Mouse (Mus musculus) lung, embryonic 16.5 days (tissue): ENCODE measurements around the gene Cep164. TPM values are rescaled to one million over a fixed set of nuclear protein-coding genes. Genes with fewer than 3 reads are reported as not detected.

ENCODE experiments used
- ATAC-seq: fragments of 200-750 bp; cut with Nextera tagmentation; 2 replicates; pipeline ENCODE4 v1.8.0; 2017; ENCODE audit warnings: low read depth, mild to moderate bottlenecking, moderate library complexity
- H3K27ac ChIP-seq: fragments of 300-500 bp; sonication (generic); 2 replicates; pipeline ENCODE4 v1.5.1; 2014; ENCODE audit warnings: mild to moderate bottlenecking, control low read depth, low read length
- H3K27me3 ChIP-seq: fragments of 300-500 bp; sonication (generic); 2 replicates; pipeline ENCODE4 v1.6.1; 2014; ENCODE audit warnings: low read depth, low read length, mixed read lengths; ENCODE audit not compliant: control insufficient read depth, insufficient read depth
- H3K36me3 ChIP-seq: fragments of 300-500 bp; sonication (generic); 2 replicates; pipeline ENCODE4 v1.6.1; 2014; ENCODE audit warnings: low read length; ENCODE audit not compliant: control insufficient read depth, insufficient read depth
- H3K4me1 ChIP-seq: fragments of 300-500 bp; sonication (generic); replicated peaks from 2 replicates; pipeline ENCODE4 v1.6.1; 2014; ENCODE audit warnings: low read length, mixed read lengths; ENCODE audit not compliant: control insufficient read depth, insufficient read depth
- H3K4me2 ChIP-seq: fragments of 300-500 bp; sonication (generic); 2 replicates; pipeline ENCODE4 v1.6.1; 2014; ENCODE audit warnings: low read depth, low read length, control low read depth
- H3K4me3 ChIP-seq: fragments of 300-500 bp; sonication (generic); 2 replicates; pipeline ENCODE4 v1.5.1; 2014; ENCODE audit warnings: mild to moderate bottlenecking, low read length, control low read depth
- H3K9ac ChIP-seq: fragments of 300-500 bp; sonication (generic); 2 replicates; pipeline ENCODE4 v1.6.1; 2014; ENCODE audit warnings: low read length, control low read depth
- H3K9me3 ChIP-seq: fragments of 300-500 bp; sonication (generic); 2 replicates; pipeline ENCODE4 v1.6.1; 2016; ENCODE audit warnings: low read length; ENCODE audit not compliant: control insufficient read depth
- WGBS: fragments of 180-500 bp; shearing (Covaris S2); extraction: QIAGEN DNeasy Blood & Tissue Kit; methylation state at CpG from one replicate; pipeline ENCODE4 v1.1.7; 2014; 5-methylcytosine and 5-hydroxymethylcytosine counted together
- polyA plus RNA-seq: library from polyadenylated mRNA; unstranded; fragments of >200 nt; fragmentation: Nextera tagmentation; extraction: Ambion mirVana; gene quantifications from 2 replicates; pipeline ENCODE4 v1.2.1, GENCODE M21; 2015

Gene Cep164
- polyA plus RNA-seq, 1 experiment from 2014 or later: 26.2 TPM

GRCm38 (mm10) chr9:45798467-45799164 is 29.9 kb downstream of the Cep164 start:
- Histone ChIP-seq H3K27me3 (no peaks in the 10 kb centered on the region), H3K36me3 (no peaks in the 10 kb centered on the region; the same call in 1 of the 2 replicates), H3K4me2 (no peak overlapping the region), H3K4me1 (no peaks in the 10 kb centered on the region), H3K27ac (no peak overlapping the region), H3K9me3 (no peaks in the 10 kb centered on the region), H3K4me3 (no peak overlapping the region), H3K9ac (no peak overlapping the region)
- peak; percentile 82 for ATAC-seq
- 16% methylated on average over 13 of the region's 13 CpGs for WGBS

- H3K4me3 ChIP-seq: no peak overlapping the region
- no peak overlapping the region for H3K27ac ChIP-seq
- H3K36me3 ChIP-seq: no peaks in the 10 kb centered on the region; the same call in 1 of the 2 replicates
- H3K4me1 ChIP-seq: no peaks in the 10 kb centered on the region
- WGBS: 71% methylated on average over 3 of the region's 3 CpGs
- H3K9me3 ChIP-seq: no peaks in the 10 kb centered on the region
- H3K4me2 ChIP-seq: no peak overlapping the region
- no peaks in the 10 kb centered on the region for H3K27me3 ChIP-seq
- ATAC-seq: no peak
- no peak overlapping the region for H3K9ac ChIP-seq
Measured at GRCm38 (mm10) chr9:45797271-45797670, 31.2 kb downstream of the Cep164 start.

GRCm38 (mm10) chr9:45795722-45796121 is 32.8 kb downstream of the Cep164 start:
- Histone ChIP-seq H3K9ac (no peak overlapping the region), H3K4me2 (no peak overlapping the region), H3K4me1 (no peaks in the 10 kb centered on the region), H3K27me3 (no peaks in the 10 kb centered on the region), H3K27ac (no peak overlapping the region), H3K9me3 (no peaks in the 10 kb centered on the region), H3K4me3 (no peak overlapping the region), H3K36me3 (no peaks in the 10 kb centered on the region; the same call in 1 of the 2 replicates)
- no peak for ATAC-seq
- WGBS: 64% methylated on average over 5 of the region's 5 CpGs

GRCm38 (mm10) chr9:45793697-45794096 is 34.8 kb downstream of the Cep164 start:
- H3K9ac ChIP-seq: no peak overlapping the region
- H3K36me3 ChIP-seq: no peaks in the 10 kb centered on the region
- no peak overlapping the region for H3K4me3 ChIP-seq
- no peak overlapping the region for H3K27ac ChIP-seq
- no peak for ATAC-seq
- H3K9me3 ChIP-seq: no peaks in the 10 kb centered on the region
- no peaks in the 10 kb centered on the region for H3K27me3 ChIP-seq
- no peaks in the 10 kb centered on the region for H3K4me1 ChIP-seq
- 81% methylated on average over 6 of the region's 6 CpGs for WGBS
- no peak overlapping the region for H3K4me2 ChIP-seq

GRCm38 (mm10) chr9:45792235-45792634 is 36.3 kb downstream of the Cep164 start:
- H3K9me3 ChIP-seq: no peaks in the 10 kb centered on the region
- no peaks in the 10 kb centered on the region for H3K27me3 ChIP-seq
- peaks cover 9% of the 10 kb centered on the region for H3K4me1 ChIP-seq
- no peak overlapping the region for H3K4me2 ChIP-seq
- no peak for ATAC-seq
- H3K36me3 ChIP-seq: no peaks in the 10 kb centered on the region
- 100% methylated on average over 1 of the region's 1 CpGs for WGBS
- no peak overlapping the region for H3K27ac ChIP-seq
- no peak overlapping the region for H3K4me3 ChIP-seq
- no peak overlapping the region for H3K9ac ChIP-seq

GRCm38 (mm10) chr9:45791456-45792142 is 36.9 kb downstream of the Cep164 start:
- WGBS: 66% methylated on average over 8 of the region's 8 CpGs
- ATAC-seq: no peak
- Histone ChIP-seq H3K9ac (no peak overlapping the region), H3K36me3 (no peaks in the 10 kb centered on the region), H3K4me1 (peaks cover 13% of the 10 kb centered on the region), H3K4me3 (no peak overlapping the region), H3K9me3 (no peaks in the 10 kb centered on the region), H3K4me2 (no peak overlapping the region), H3K27me3 (no peaks in the 10 kb centered on the region), H3K27ac (no peak overlapping the region)

GRCm38 (mm10) chr9:45788405-45788804 is 40.1 kb downstream of the Cep164 start:
- H3K36me3 ChIP-seq: no peaks in the 10 kb centered on the region
- no peak overlapping the region for H3K4me2 ChIP-seq
- no peaks in the 10 kb centered on the region for H3K27me3 ChIP-seq
- no peaks in the 10 kb centered on the region for H3K9me3 ChIP-seq
- 39% methylated on average over 5 of the region's 5 CpGs for WGBS
- no peak overlapping the region for H3K4me3 ChIP-seq
- H3K27ac ChIP-seq: no peak overlapping the region
- peaks cover 16% of the 10 kb centered on the region for H3K4me1 ChIP-seq
- ATAC-seq: peak; percentile 29; the same call in 1 of the 2 replicates
- H3K9ac ChIP-seq: no peak overlapping the region

GRCm38 (mm10) chr9:45787547-45787946 is 40.9 kb downstream of the Cep164 start:
- peak; percentile 54; the same call in 1 of the 2 replicates for ATAC-seq
- H3K36me3 ChIP-seq: no peaks in the 10 kb centered on the region
- H3K4me2 ChIP-seq: no peak overlapping the region
- H3K27ac ChIP-seq: peak overlapping the region; percentile 28
- H3K27me3 ChIP-seq: no peaks in the 10 kb centered on the region
- 40% methylated on average over 6 of the region's 6 CpGs for WGBS
- H3K9me3 ChIP-seq: no peaks in the 10 kb centered on the region
- H3K4me3 ChIP-seq: no peak overlapping the region
- H3K4me1 ChIP-seq: peaks cover 16% of the 10 kb centered on the region
- H3K9ac ChIP-seq: no peak overlapping the region

- Histone ChIP-seq H3K4me2 (no peak overlapping the region), H3K9ac (no peak overlapping the region), H3K36me3 (no peaks in the 10 kb centered on the region), H3K4me1 (peaks cover 16% of the 10 kb centered on the region), H3K27ac (peak overlapping the region; percentile 28), H3K4me3 (no peak overlapping the region), H3K27me3 (no peaks in the 10 kb centered on the region), H3K9me3 (no peaks in the 10 kb centered on the region)
- 47% methylated on average over 8 of the region's 8 CpGs for WGBS
- ATAC-seq: peak; percentile 58
Measured at GRCm38 (mm10) chr9:45787071-45787470, 41.4 kb downstream of the Cep164 start.
